Mouse (Mus musculus): ENCODE measurements around the gene Nop16. TPM values are rescaled to one million over a fixed set of nuclear protein-coding genes. Genes with fewer than 3 reads are reported as not detected.

Nop16 gene
- total and polyA plus RNA-seq, 2 experiments from 2014 or later, result 19.7 to 53.0 TPM

DNA sequence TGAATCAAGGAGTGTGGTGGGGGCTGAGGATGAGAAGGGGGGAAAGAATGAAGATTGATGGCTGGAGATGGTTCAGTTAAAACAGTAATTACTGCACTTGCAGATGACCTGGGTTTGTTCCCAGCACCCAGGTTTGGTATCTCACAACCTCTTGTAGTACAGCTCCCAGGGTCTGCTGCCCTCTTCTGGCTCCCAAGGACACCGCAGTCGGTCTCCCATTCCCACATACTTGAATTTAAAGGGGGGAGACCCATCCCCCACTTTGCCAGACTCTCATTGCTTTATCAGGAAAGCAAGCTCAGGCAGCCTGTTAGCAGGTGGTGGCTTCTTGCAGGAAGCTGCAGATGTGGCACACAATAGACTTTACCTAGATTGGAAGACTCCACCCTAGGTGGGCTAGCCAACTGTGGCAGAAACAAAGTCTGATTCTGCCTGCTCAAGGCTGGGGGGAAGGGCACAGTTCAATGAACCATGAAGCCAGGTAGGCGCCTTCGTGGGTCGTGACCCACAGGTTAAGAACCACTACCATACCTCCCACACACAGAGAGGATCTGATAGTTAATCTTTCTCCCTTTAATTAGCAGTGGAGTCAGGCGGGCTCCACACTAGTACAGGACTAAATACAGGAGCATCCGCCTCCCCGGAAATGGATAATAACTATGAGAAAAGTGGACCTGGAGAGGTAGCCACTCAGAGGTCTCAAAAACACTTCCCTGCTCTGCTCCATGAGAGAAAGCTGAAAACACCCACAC is 24.1 kb downstream of the Nop16 start:
- peak; percentile 59 for ATAC-seq
- Histone ChIP-seq H3K9me3 (ENCODE audit: low read length) (no peaks in the 10 kb centered on the region), H3K36me3 (ENCODE audit: insufficient read depth, low read length) (peaks cover 21% of the 10 kb centered on the region), H3K4me1 (ENCODE audit: insufficient read depth, low read length) (peaks cover 5% of the 10 kb centered on the region; the same call in 1 of the 2 replicates), H3K4me2 (ENCODE audit: low read depth, low read length) (peak overlapping the region; percentile 79), H3K4me3 (ENCODE audit: low read length) (peak overlapping the region; percentile 95), H3K9ac (replicated peaks; ENCODE audit: low read length) (peak overlapping the region; percentile 96; the same call in 1 of the 2 replicates), H3K27me3 (ENCODE audit: insufficient read depth, low read length) (no peaks in the 10 kb centered on the region), H3K27ac (peak overlapping the region; percentile 89; the same call in 1 of the 2 replicates)
- 41% methylated on average over 8 of the region's 8 CpGs for WGBS
- DNase-seq (ENCODE audit: low spot score), result peak; percentile 57
- peak; percentile 64 for TF ChIP-seq CTCF (IDR thresholded peaks at IDR 0.05; ENCODE audit: low read depth)

- DNase-seq (ENCODE audit: low spot score) (peak; percentile 98), ATAC-seq (peak; percentile 98)
- H3K9me3 ChIP-seq (ENCODE audit: low read length), result no peaks in the 10 kb centered on the region
- no peaks in the 10 kb centered on the region for H3K27me3 ChIP-seq (ENCODE audit: insufficient read depth, low read length)
- peak within 1 kb of the TSS; percentile 95 for H3K4me3 ChIP-seq (ENCODE audit: low read length)
- H3K9ac ChIP-seq (replicated peaks; ENCODE audit: low read length), result peak within 1 kb of the TSS; percentile 96
- H3K36me3 ChIP-seq (ENCODE audit: insufficient read depth, low read length), result peaks cover 27% of the 10 kb centered on the region
- WGBS, result under 1% methylated on average over 25 of the region's 27 CpGs
- peak within 1 kb of the TSS; percentile 89 for H3K27ac ChIP-seq
- peaks cover 5% of the 10 kb centered on the region; the same call in 1 of the 2 replicates for H3K4me1 ChIP-seq (ENCODE audit: insufficient read depth, low read length)
- peak within 1 kb of the TSS; percentile 79 for H3K4me2 ChIP-seq (ENCODE audit: low read depth, low read length)
- no peak for TF ChIP-seq CTCF (IDR thresholded peaks at IDR 0.05; ENCODE audit: low read depth)
These were observed 24.7 kb downstream of the Nop16 start, which contains the start of gene 4833439L19Rik for GRCm38 (mm10) chr13:54565201-54565581. 4833439L19Rik (minus strand) TSS chr13:54565435.

DNA sequence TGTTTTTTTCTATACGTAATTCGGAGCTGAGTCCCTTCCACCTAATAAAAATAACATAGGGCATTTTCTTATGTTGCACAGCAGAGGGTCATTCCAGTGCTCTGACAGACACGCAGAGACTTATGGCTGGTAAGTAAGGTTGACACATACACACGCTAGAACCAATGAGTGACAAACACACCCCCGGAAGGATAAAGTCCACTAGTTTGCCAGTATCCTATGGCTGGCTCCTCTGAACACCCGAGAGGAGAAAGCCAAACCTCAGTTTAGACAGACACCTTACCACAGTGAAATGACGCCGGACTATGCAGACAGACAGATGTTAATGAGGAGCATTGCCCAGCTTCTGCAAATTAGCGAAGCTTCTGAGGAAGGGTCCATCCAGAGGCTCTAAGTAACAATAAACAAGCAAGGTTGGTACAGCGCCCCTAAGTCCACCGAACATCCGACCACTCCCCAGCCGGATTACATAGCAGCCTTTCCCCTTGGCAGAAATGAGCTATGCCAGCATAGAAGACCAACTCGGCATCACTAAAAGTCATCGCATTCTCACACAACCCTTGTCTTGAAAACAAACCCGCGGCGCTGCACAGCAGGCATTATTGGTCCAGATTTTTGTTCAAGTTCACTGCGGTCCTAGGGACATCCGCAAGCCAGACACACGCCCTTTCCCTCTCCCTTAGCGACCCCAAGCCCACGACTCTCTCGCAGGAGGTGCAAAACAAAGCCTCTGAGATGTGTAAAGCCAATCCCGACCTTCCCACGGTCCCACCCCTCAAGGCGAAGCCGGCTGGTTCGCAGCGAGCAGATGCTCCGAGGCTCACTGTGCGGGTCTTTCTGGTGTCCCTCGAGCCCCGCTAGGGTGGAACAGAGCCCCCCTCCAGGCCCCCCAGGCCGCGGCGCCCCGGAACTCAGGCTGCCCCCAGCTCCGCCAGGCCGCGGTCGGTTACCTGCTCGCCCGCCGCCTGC is 25.4 kb downstream of the Nop16 start:
- H3K4me3 ChIP-seq (ENCODE audit: low read length), result peak overlapping the region; percentile 95
- WGBS, result 10% methylated on average over 45 of the region's 45 CpGs
- H3K27ac ChIP-seq, result peak overlapping the region; percentile 89
- no peak for TF ChIP-seq CTCF (IDR thresholded peaks at IDR 0.05; ENCODE audit: low read depth)
- DNase-seq (ENCODE audit: low spot score) (peak; percentile 59), ATAC-seq (peak; percentile 77)
- peak overlapping the region; percentile 79 for H3K4me2 ChIP-seq (ENCODE audit: low read depth, low read length)
- peak overlapping the region; percentile 96 for H3K9ac ChIP-seq (replicated peaks; ENCODE audit: low read length)
- H3K36me3 ChIP-seq (ENCODE audit: insufficient read depth, low read length), result peaks cover 34% of the 10 kb centered on the region
- no peaks in the 10 kb centered on the region for H3K9me3 ChIP-seq (ENCODE audit: low read length)
- H3K4me1 ChIP-seq (ENCODE audit: insufficient read depth, low read length), result peaks cover 5% of the 10 kb centered on the region; the same call in 1 of the 2 replicates
- H3K27me3 ChIP-seq (ENCODE audit: insufficient read depth, low read length), result no peaks in the 10 kb centered on the region

- DNase-seq (ENCODE audit: low spot score) (no peak), ATAC-seq (no peak)
- no peaks in the 10 kb centered on the region for H3K27me3 ChIP-seq (ENCODE audit: insufficient read depth, low read length)
- H3K27ac ChIP-seq, result no peak overlapping the region
- H3K4me2 ChIP-seq (ENCODE audit: low read depth, low read length), result no peak overlapping the region
- WGBS, result 72% methylated on average over 7 of the region's 7 CpGs
- TF ChIP-seq CTCF (IDR thresholded peaks at IDR 0.05; ENCODE audit: low read depth), result no peak
- H3K4me1 ChIP-seq (ENCODE audit: insufficient read depth, low read length), result peaks cover 5% of the 10 kb centered on the region; the same call in 1 of the 2 replicates
- H3K9ac ChIP-seq (replicated peaks; ENCODE audit: low read length), result no peak overlapping the region
- H3K4me3 ChIP-seq (ENCODE audit: low read length), result no peak overlapping the region
- no peaks in the 10 kb centered on the region for H3K9me3 ChIP-seq (ENCODE audit: low read length)
- H3K36me3 ChIP-seq (ENCODE audit: insufficient read depth, low read length), result peaks cover 53% of the 10 kb centered on the region
These were observed 27.3 kb downstream of the Nop16 start for GRCm38 (mm10) chr13:54562562-54562961.

GRCm38 (mm10) chr13:54560608-54561007 is 29.3 kb downstream of the Nop16 start:
- H3K4me1 ChIP-seq (ENCODE audit: insufficient read depth, low read length), result peaks cover 5% of the 10 kb centered on the region; the same call in 1 of the 2 replicates
- 92% methylated on average over 7 of the region's 7 CpGs for WGBS
- H3K27me3 ChIP-seq (ENCODE audit: insufficient read depth, low read length), result no peaks in the 10 kb centered on the region
- ATAC-seq (no peak), DNase-seq (ENCODE audit: low spot score) (no peak)
- H3K4me2 ChIP-seq (ENCODE audit: low read depth, low read length), result no peak overlapping the region
- H3K36me3 ChIP-seq (ENCODE audit: insufficient read depth, low read length), result peaks cover 72% of the 10 kb centered on the region
- no peak overlapping the region for H3K4me3 ChIP-seq (ENCODE audit: low read length)
- H3K27ac ChIP-seq, result no peak overlapping the region
- no peak overlapping the region for H3K9ac ChIP-seq (replicated peaks; ENCODE audit: low read length)
- no peak for TF ChIP-seq CTCF (IDR thresholded peaks at IDR 0.05; ENCODE audit: low read depth)
- H3K9me3 ChIP-seq (ENCODE audit: low read length), result no peaks in the 10 kb centered on the region

GRCm38 (mm10) chr13:54559656-54560055 is 30.2 kb downstream of the Nop16 start:
- ATAC-seq (no peak), DNase-seq (ENCODE audit: low spot score) (no peak)
- Histone ChIP-seq H3K4me2 (ENCODE audit: low read depth, low read length) (no peak overlapping the region), H3K4me3 (ENCODE audit: low read length) (no peak overlapping the region), H3K27ac (no peak overlapping the region), H3K27me3 (ENCODE audit: insufficient read depth, low read length) (no peaks in the 10 kb centered on the region), H3K36me3 (ENCODE audit: insufficient read depth, low read length) (peaks cover 73% of the 10 kb centered on the region), H3K9ac (replicated peaks; ENCODE audit: low read length) (no peak overlapping the region), H3K4me1 (ENCODE audit: insufficient read depth, low read length) (peaks cover 5% of the 10 kb centered on the region; the same call in 1 of the 2 replicates), H3K9me3 (ENCODE audit: low read length) (no peaks in the 10 kb centered on the region)
- no peak for TF ChIP-seq CTCF (IDR thresholded peaks at IDR 0.05; ENCODE audit: low read depth)
- 86% methylated on average over 2 of the region's 2 CpGs for WGBS
